Mouse (Mus musculus) kidney, adult 8-10 months (tissue): ENCODE results near the gene Efcab12.
"Not testable (repeated sequence)": the region's sequence is repeated elsewhere in the genome, so short reads cannot be mapped to it uniquely, and the experiment has no call there.

Experiments
- DNase-seq, 2 experiments: peaks; one replicate each; pipeline ENCODE4 v3.0.0; 2022

The Efcab12 gene

DNA sequence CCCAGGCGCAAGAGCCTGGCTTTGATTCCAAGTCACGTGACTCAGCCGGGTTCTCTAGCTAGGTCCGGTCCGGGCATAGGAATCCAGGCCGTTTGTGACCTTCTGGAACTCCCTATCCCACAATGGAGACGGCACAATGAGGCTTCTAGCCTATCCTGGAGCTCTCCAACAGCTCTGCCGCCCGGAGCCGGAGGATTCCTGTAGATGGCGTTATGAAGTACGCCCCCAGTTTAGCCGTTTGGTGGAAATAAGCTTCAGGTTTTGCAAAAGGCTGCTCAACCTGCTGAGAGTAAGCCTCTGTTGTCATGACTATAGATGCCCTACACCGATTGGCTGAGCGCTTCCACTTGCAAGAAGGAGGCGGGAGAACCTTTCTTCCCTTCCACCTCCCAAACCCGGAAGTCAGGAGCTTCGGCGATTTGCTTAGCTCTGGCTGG lies at the start of gene Efcab12:
Gene Efcab12, minus strand, starts transcription at position 252 of the 437 bp plus-strand sequence.
- peak; percentile 77 to 83 for DNase-seq

DNA sequence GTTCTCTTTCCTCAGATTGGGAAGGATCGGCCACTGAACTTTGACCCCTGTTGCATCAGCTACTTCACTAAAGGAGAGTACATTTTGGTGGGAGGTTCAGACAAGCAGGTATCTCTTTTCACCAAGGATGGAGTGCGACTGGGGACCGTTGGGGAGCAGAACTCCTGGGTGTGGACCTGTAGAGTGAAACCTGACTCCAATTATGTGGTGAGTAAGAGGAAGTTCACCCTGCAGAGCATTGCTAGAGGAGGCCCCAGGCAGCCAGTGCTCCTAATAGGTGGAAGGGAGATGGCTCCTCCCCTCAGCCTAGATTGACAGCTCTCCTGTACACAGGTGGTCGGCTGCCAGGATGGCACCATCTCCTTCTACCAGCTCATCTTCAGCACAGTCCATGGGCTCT lies 48.7 kb upstream of the Efcab12 start:
- DNase-seq, result no peak

- no peak for DNase-seq
Measured at GRCm38 (mm10) chr6:115884018-115884417, 45.8 kb upstream of the Efcab12 start.

- DNase-seq, result peak; percentile 34 to 52
Measured at GRCm38 (mm10) chr6:115880751-115881150, 42.5 kb upstream of the Efcab12 start.

DNA sequence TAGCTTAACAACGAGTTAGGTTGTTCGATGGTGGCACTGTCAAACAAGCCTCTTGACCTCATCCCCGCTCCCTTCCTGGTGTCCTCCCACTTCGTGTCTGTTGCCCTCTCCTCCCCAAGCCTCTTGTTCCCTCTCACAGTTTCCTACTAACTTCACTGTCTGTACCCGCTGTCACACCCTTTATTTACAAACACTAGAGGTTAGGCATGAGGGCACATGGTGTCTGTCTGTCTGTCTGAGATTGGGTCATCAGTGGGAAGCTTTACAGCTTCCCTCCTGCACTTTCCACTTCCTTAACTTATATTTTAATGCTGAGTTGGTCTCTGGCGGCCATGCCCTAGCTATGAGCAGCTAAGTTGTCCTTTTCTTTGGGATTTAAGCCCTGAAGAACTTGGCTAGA lies 41.5 kb upstream of the Efcab12 start:
- DNase-seq, result no peak

DNA sequence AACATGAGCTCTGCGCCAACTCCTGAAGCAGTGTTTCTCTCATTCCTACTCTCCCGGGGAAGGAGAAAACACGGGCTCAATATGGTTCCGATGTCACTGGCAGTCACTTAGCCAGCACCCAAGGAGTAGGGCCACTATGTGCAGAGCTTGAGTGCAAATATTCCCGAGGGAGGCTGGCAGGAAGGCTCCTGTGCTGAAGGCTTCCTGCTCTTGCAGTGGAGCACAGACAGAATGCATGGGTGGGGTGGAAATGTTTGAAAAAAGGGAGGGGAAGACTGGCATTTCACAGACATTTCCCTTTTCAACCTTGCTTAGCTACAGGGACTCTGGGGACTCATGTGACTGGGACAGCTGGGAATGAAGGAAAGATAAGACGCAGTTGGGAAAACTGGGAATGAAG lies 40.5 kb upstream of the Efcab12 start:
- DNase-seq, result no peak

DNA sequence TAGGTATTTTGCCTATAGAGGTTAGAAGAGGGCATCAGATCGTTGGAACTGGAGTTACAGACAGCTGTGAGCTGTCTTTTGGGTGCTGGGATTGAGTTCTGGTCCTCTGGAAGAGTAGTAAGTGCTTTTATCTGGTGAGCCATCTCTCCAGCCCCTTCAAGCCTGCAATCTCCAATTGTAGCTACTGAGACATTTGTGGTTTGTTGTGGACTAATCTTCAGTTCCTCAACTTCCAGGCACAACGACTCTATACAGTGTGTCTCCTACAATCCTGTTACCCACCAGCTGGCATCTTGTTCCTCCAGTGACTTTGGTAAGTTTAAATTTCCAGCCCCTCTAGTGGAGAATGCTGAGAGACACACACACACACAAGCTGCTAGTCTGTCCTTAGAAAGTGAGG lies 39.0 kb upstream of the Efcab12 start:
- no peak for DNase-seq

DNA sequence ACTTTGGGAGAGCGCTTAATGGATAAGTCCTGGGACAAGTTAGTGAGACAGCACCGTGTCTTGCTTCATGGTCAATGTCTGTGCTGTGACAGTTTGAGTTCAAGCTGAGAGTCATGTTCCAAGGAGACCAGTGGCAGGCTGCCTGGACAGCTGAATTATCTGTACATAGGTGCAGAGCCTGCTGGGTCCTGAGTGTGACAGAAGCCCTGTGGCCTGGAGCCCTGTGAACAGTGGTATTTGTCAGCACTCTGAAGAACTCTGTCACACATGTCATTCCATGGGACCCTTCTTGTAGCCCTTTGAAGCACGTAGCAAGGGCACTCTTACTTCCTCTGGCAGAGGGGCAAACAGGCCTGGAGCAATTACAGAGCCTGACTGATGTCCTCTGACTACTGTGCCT lies 33.1 kb upstream of the Efcab12 start:
- not testable (repeated sequence) for DNase-seq

GRCm38 (mm10) chr6:115867157-115867556 lies 28.9 kb upstream of the Efcab12 start:
- DNase-seq, result not testable (repeated sequence)

DNA sequence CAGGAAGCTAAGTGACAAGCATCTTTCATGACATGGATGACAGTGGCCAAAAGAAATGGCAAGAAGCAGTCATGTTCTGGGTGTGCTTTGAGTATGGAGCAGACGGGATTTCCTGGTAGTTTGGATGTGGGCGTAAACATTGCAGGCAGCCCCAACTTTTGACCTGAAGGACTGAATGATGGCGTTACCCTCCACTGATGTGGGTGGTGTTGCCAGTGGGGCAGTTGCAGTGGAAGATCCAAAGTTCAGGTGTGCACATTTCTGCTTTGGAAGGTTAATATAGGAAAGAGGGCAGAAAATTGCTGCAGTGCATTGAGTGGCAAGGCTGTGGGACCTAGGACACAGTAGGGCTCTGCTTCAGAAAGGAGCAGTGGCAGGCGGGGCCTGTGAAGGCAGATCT lies 27.0 kb upstream of the Efcab12 start:
- DNase-seq, result peak; percentile 43 to 45

- DNase-seq, result no peak
Measured at GRCm38 (mm10) chr6:115863340-115863841, 25.2 kb upstream of the Efcab12 start.

- DNase-seq, result no peak
Measured at GRCm38 (mm10) chr6:115860027-115860556, 21.9 kb upstream of the Efcab12 start.

DNA sequence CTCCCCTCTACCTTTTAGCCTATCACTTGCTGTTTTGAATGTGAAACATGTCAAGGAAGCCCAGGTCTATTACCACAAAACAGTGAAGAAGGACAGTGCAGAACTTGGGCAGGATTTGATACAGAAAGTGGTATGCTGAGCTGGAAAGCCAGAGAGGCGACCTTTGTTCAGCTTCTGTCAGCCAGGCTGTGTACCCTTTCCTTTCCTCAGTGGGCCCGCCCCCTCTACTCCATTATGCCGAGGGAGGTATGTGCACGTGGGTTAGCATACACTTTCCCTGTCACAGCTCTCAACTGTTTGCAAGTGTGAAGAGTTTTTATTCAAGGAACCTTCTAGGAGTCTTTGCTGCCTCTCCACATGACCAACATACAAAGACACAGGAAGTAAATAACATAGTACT lies 21.0 kb upstream of the Efcab12 start:
- DNase-seq, result peak; percentile 46 to 47

GRCm38 (mm10) chr6:115856361-115856745 lies 18.1 kb upstream of the Efcab12 start:
- peak; percentile 33 to 46 for DNase-seq

DNA sequence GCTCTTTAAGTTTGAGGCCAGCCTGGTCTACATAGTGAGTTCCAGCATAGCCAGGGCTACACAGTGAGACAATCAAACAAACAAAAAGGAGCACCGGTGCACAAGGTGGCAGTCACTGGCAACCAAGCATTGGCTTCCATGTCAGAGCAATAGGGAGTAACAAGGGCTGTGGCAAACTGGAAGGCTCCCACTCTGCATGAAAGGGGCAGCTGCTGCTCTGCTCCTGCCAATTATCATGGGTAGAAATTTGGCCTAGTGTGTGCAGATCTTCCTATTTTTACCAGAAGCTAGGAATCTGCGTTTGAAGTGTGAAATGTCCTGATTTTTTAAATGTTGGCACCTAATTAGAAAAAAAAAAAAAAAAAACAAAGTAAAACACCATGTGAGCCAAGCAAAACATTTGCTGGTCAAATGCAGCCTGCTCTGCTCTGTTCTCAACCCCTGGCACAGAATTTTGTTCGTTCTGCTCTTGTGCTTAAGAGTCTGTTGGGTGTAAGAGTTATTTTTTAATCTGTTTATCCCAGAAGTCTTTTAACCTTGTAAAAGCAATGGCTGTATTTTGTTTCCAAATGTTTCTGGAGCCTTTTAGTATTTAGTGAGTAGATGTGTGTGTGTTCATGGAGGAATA lies 17.6 kb upstream of the Efcab12 start:
- DNase-seq, result peak in 1 of 2 experiments; percentile 57

DNA sequence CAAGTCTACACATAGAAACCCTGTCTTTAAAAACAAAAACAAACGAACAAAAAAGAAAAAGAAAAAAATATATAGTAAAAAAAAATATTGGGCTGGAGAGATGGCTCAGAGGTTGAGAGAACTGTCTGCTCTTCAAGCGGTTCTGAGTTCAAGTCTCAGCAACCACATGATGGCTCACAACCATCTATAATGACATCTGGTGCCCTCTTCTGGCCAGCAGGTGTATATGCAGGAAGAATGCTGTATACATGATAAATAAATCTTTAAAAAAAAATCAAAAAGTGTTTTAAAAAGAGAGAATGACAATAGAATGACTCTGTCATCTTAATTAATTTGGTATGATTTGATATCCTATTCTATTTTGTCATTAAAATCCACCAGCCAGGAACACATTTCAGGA lies 16.2 kb upstream of the Efcab12 start:
- DNase-seq, result no peak

DNA sequence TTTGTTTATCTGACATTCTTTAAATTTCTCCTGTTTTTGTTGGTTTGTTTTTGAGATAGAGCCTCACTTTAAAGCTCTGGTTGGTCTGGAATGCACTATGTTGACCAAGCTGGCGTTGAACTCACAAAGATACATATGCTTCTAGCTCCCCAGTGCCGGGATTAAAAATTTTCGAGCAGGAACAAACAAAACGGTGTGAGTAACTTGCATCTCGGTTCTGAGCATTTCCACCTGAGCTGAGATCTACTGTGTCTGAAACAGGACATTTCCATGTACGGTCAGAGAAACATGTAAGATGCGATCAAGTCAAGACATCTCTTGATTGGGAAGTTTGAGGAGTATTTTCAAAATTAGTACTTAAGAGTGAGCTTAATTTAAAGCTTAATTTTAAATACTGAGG lies 15.8 kb upstream of the Efcab12 start:
- DNase-seq, result no peak

GRCm38 (mm10) chr6:115853091-115853813 lies 15.0 kb upstream of the Efcab12 start, which contains the start of the genes Mbd4 and Ift122:
Mbd4 (minus strand) TSS chr6:115853371.
Ift122 (plus strand) TSS chr6:115853470.
- DNase-seq, result peak; percentile 99

- no peak for DNase-seq
Measured at GRCm38 (mm10) chr6:115852446-115853090, 14.4 kb upstream of the Efcab12 start.

DNA sequence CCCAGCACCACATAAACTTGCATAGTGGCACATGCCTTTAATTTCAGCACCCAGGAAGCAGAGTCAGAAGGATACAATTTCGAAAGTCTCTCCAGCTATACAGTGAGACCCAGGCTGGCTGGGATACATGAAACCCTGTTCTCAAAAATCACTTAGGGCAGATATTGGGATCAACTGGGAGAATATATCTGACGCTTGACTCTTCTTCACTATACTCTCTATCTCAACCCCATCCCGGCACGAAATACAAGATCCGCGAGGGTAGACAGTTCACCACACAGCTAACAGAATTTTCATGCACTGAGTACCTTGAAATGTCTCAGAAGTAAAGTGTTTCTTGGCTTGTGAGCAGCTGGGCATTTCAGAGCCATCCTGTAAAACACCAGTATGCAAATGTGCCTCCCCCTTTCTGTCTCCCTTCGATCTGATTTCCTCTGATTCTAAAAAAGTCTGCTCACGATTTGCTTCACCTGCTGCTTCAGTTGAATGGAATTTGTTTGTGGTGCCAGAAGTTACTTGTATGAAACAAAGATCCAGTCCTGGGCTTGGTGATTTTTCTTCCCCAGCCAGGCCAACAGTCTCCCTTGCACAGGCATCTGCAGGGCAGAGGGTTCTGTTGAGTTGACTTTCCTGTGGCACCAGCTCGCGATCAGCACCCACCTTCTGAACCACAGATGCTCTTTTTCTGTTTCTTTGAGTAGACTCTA lies 10.5 kb upstream of the Efcab12 start:
- no peak for DNase-seq

DNA sequence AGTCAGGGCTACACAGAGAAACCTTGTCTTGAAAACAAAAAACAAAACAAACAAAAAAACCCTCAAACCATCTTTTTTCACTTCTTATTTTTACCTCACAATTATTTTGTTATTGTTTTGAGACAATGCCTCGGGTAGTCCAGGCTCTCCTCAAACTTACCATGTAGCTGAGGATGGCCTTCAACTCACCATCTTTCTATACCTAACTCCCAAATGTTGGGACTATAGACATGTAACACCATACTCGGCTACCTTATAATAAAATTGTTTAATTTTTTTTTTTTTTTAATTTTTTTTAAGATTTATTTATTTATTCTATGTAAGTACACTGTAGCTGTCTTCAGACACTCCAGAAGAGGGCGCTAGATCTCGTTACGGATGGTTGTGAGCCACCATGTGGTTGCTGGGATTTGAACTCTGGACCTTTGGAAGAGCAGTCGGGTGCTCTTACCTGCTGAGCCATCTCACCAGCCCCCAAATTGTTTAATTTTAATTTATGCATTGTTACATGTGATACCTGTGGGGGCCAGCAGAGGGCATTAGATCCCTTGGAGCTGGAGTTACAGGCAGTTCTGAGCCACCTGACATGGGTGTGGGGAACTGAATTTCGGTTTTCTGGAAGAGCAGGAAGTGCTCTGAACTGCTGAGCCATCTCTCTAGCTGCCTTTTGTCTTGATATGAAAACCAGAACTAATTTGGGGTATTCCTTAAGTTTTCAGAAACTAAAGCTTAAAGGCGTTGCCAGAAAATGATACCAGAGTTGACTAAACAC lies 8.6 kb upstream of the Efcab12 start:
- peak; percentile 49 to 72 for DNase-seq

DNA sequence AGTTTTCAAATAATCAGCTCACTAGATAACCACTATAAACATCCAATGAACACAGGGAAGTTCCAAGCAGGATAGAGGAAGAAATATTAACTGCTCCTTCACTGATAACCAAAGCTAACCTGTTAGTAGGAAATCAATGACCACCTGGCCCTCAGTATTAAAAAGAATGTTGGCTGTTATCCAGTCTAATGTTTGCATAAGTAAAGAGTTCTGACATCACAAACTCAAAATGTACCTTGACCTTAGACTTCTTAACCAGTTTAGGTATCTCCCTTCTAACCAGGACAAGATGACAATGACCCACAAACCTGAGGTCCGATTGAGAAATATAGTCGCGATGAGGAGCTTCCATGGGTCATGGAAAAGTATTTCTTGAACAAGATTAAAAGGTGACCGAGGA lies 6.8 kb upstream of the Efcab12 start:
- DNase-seq, result no peak
